Mouse (Mus musculus): ENCODE measurements at regions not wholly inside any gene's neighbourhood (a gene's known extent, or its start where the extent isn't known, plus 50 kb on each side); places are given as distances from the start of the nearest gene placed in this dataset.

- 80% methylated on average over 6 of the region's 6 CpGs for WGBS
Observed at GRCm38 (mm10) chr3:35219394-35219793, 534.5 kb upstream of the Atp11b start.

DNA sequence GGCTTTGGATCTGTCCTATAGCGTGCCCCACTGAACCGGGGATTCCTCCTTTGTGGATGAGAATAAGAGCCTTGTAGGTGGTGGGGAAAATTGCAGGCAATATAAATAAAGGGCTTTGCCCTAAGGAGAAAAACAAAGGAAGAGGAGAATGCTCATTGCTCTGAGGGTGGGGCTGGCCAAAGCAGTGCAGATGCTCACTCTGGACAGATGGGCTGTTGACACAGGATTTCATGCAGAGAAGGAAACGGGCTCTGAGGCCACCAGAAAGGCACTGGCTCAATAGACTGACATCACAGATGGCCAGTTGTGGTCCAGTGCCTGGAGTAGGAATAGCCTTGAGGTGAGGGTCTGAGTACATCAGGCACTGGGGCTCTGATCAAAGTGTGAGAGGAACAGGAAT is 532.7 kb upstream of the Atp11b start:
- Histone ChIP-seq H3K9me3 (no peaks in the 10 kb centered on the region), H3K27me3 (replicated peaks) (no peaks in the 10 kb centered on the region), H3K4me3 (replicated peaks) (no peak overlapping the region), H3K4me1 (no peaks in the 10 kb centered on the region), H3K27ac (no peak overlapping the region), H3K36me3 (no peaks in the 10 kb centered on the region), H3K9ac (no peak overlapping the region), H3K4me2 (no peak overlapping the region)
- 74% methylated on average over 3 of the region's 3 CpGs for WGBS
- no peak for ATAC-seq (ENCODE audit: insufficient read depth, low FRiP score, low read depth)

More at GRCm38 (mm10) chr3:35219394-35219793, 534.5 kb upstream of the Atp11b start:
- Histone ChIP-seq H3K4me3 (replicated peaks) (no peak overlapping the region), H3K27me3 (replicated peaks) (no peaks in the 10 kb centered on the region), H3K27ac (no peak overlapping the region), H3K9ac (no peak overlapping the region), H3K4me1 (no peaks in the 10 kb centered on the region), H3K9me3 (no peaks in the 10 kb centered on the region), H3K36me3 (no peaks in the 10 kb centered on the region), H3K4me2 (no peak overlapping the region)
- no peak for ATAC-seq (ENCODE audit: insufficient read depth, low FRiP score, low read depth)

DNA sequence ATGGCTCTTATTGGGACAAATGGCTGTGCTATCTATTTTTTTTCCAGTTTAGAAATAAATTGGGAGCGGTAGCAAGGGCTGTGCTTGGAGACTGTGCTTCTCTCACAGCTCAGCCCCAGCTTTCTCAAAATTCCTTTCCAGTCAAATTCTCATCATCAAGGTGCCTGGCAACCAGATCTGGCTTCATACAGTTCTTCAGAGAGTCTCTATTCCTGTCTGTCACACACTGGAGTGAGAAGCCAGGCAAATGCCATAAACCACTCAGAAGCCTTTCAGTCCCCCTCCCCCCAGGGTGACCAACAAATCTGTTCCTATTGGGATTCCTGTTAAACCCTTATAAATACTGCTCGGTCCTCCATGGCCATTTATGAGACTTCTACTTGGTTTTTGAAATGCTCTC is 531.7 kb upstream of the Atp11b start:
- 59% methylated on average over 2 of the region's 2 CpGs for WGBS

GRCm38 (mm10) chr3:35225051-35225701 is 528.7 kb upstream of the Atp11b start:
- 9% methylated on average over 12 of the region's 12 CpGs for WGBS
- Histone ChIP-seq H3K36me3 (no peaks in the 10 kb centered on the region), H3K9ac (no peak overlapping the region), H3K27me3 (replicated peaks) (no peaks in the 10 kb centered on the region), H3K4me3 (replicated peaks) (peak overlapping the region; percentile 8; the same call in 1 of the 2 replicates), H3K4me1 (no peaks in the 10 kb centered on the region), H3K9me3 (no peaks in the 10 kb centered on the region), H3K4me2 (peak overlapping the region; percentile 39), H3K27ac (no peak overlapping the region)
- peak; percentile 77; the same call in 1 of the 2 replicates for ATAC-seq (ENCODE audit: insufficient read depth, low FRiP score, low read depth)

More for the DNA sequence above, 531.7 kb upstream of the Atp11b start:
- Histone ChIP-seq H3K4me1 (no peaks in the 10 kb centered on the region), H3K9me3 (no peaks in the 10 kb centered on the region), H3K27ac (no peak overlapping the region), H3K36me3 (no peaks in the 10 kb centered on the region), H3K4me2 (no peak overlapping the region), H3K27me3 (replicated peaks) (no peaks in the 10 kb centered on the region), H3K4me3 (replicated peaks) (no peak overlapping the region), H3K9ac (no peak overlapping the region)
- ATAC-seq (ENCODE audit: insufficient read depth, low FRiP score, low read depth): no peak

GRCm38 (mm10) chr3:35225774-35226365 is 528.0 kb upstream of the Atp11b start:
- Histone ChIP-seq H3K4me2 (no peak overlapping the region), H3K9ac (no peak overlapping the region), H3K4me1 (no peaks in the 10 kb centered on the region), H3K36me3 (no peaks in the 10 kb centered on the region), H3K9me3 (no peaks in the 10 kb centered on the region), H3K27me3 (replicated peaks) (no peaks in the 10 kb centered on the region), H3K4me3 (replicated peaks) (no peak overlapping the region), H3K27ac (no peak overlapping the region; the same call in 1 of the 2 replicates)
- 40% methylated on average over 3 of the region's 3 CpGs for WGBS
- ATAC-seq (ENCODE audit: insufficient read depth, low FRiP score, low read depth): no peak; the same call in 1 of the 2 replicates

- Histone ChIP-seq H3K4me3 (replicated peaks) (no peak overlapping the region), H3K4me1 (no peaks in the 10 kb centered on the region), H3K9me3 (no peaks in the 10 kb centered on the region), H3K27me3 (replicated peaks) (no peaks in the 10 kb centered on the region), H3K4me2 (no peak overlapping the region), H3K36me3 (no peaks in the 10 kb centered on the region), H3K27ac (no peak overlapping the region), H3K9ac (no peak overlapping the region)
- 75% methylated on average over 10 of the region's 10 CpGs for WGBS
- no peak for ATAC-seq (ENCODE audit: insufficient read depth, low FRiP score, low read depth)
Observed at GRCm38 (mm10) chr3:35231158-35231928, 522.6 kb upstream of the Atp11b start.

GRCm38 (mm10) chr3:35232487-35232886 is 521.4 kb upstream of the Atp11b start:
- WGBS: 71% methylated on average over 1 of the region's 1 CpGs
- no peak overlapping the region for H3K9ac ChIP-seq
- no peaks in the 10 kb centered on the region for H3K27me3 ChIP-seq (replicated peaks)
- no peak overlapping the region for H3K27ac ChIP-seq
- no peaks in the 10 kb centered on the region for H3K4me1 ChIP-seq
- no peak overlapping the region for H3K4me2 ChIP-seq
- no peaks in the 10 kb centered on the region for H3K36me3 ChIP-seq
- no peak for ATAC-seq (ENCODE audit: insufficient read depth, low FRiP score, low read depth)
- no peaks in the 10 kb centered on the region for H3K9me3 ChIP-seq
- no peak overlapping the region for H3K4me3 ChIP-seq (replicated peaks)

- H3K9ac ChIP-seq: no peak overlapping the region
- ATAC-seq (ENCODE audit: insufficient read depth, low FRiP score, low read depth): no peak
- no peaks in the 10 kb centered on the region for H3K27me3 ChIP-seq (replicated peaks)
- 69% methylated on average over 3 of the region's 3 CpGs for WGBS
- no peaks in the 10 kb centered on the region for H3K9me3 ChIP-seq
- no peak overlapping the region for H3K27ac ChIP-seq
- no peaks in the 10 kb centered on the region for H3K36me3 ChIP-seq
- H3K4me2 ChIP-seq: no peak overlapping the region
- no peaks in the 10 kb centered on the region for H3K4me1 ChIP-seq
- no peak overlapping the region for H3K4me3 ChIP-seq (replicated peaks)
Observed at GRCm38 (mm10) chr3:35235066-35235465, 518.8 kb upstream of the Atp11b start.

DNA sequence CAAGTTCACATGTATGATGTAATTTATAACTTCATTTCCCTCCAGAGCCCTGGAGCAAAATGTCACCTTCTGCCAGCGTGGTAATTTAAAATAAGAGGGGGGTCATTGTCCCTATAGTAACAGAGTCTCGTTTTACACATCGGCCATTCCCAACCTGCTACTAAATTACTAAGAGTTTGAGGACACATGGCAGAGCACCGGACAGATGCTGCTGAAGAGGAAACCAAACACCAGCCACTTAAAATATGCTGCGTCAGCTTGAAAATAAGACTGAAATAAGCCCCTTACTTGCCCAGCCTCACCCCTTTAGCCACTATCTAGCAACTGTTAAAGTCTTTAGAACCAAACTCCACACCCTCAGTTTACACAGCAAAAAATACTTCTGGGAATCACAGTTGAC is 518.1 kb upstream of the Atp11b start:
- H3K4me3 ChIP-seq (replicated peaks): no peak overlapping the region
- 49% methylated on average over 5 of the region's 5 CpGs for WGBS
- no peak overlapping the region for H3K9ac ChIP-seq
- no peaks in the 10 kb centered on the region for H3K9me3 ChIP-seq
- no peaks in the 10 kb centered on the region for H3K4me1 ChIP-seq
- H3K27me3 ChIP-seq (replicated peaks): no peaks in the 10 kb centered on the region
- no peak for ATAC-seq (ENCODE audit: insufficient read depth, low FRiP score, low read depth)
- no peaks in the 10 kb centered on the region for H3K36me3 ChIP-seq
- H3K27ac ChIP-seq: no peak overlapping the region
- no peak overlapping the region for H3K4me2 ChIP-seq

- H3K4me3 ChIP-seq (replicated peaks): no peak overlapping the region
- no peak overlapping the region for H3K4me2 ChIP-seq
- no peaks in the 10 kb centered on the region for H3K27me3 ChIP-seq (replicated peaks)
- H3K9ac ChIP-seq: no peak overlapping the region
- H3K9me3 ChIP-seq: no peaks in the 10 kb centered on the region
- WGBS: 76% methylated on average over 6 of the region's 6 CpGs
- H3K4me1 ChIP-seq: peaks cover 1% of the 10 kb centered on the region; the same call in 1 of the 2 replicates
- no peaks in the 10 kb centered on the region for H3K36me3 ChIP-seq
- no peak overlapping the region for H3K27ac ChIP-seq
- ATAC-seq (ENCODE audit: insufficient read depth, low FRiP score, low read depth): no peak
Observed at GRCm38 (mm10) chr3:35237342-35237741, 516.6 kb upstream of the Atp11b start.

DNA sequence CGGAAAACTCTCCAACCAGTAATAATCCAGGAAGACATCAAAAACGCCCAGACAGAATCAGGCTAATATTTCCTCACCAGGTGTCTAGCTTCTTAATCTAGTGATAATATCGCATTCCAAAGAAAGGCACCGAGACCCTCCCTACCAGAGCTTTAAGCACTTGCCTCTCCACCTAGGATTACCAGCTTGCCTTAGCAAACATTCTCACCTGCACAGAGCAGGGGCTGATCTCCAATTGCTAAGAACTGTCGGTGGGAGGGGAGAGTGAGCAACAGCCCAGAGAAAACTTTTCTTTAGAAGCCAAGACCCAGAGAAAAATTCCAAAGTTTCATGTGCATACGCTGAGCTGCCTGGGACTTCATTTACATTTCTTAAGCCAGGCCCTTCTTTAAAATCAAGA is 511.6 kb upstream of the Atp11b start:
- Histone ChIP-seq H3K27me3 (replicated peaks) (no peaks in the 10 kb centered on the region), H3K4me3 (replicated peaks) (no peak overlapping the region), H3K4me2 (no peak overlapping the region), H3K9ac (no peak overlapping the region), H3K36me3 (no peaks in the 10 kb centered on the region), H3K4me1 (peaks cover 8% of the 10 kb centered on the region; the same call in 1 of the 2 replicates), H3K9me3 (no peaks in the 10 kb centered on the region), H3K27ac (no peak overlapping the region)
- 30% methylated on average over 6 of the region's 6 CpGs for WGBS
- no peak for ATAC-seq (ENCODE audit: insufficient read depth, low FRiP score, low read depth)

GRCm38 (mm10) chr3:35242871-35243529 is 510.9 kb upstream of the Atp11b start:
- H3K4me1 ChIP-seq: peaks cover 8% of the 10 kb centered on the region; the same call in 1 of the 2 replicates
- 77% methylated on average over 10 of the region's 10 CpGs for WGBS
- H3K9ac ChIP-seq: no peak overlapping the region
- H3K27ac ChIP-seq: no peak overlapping the region
- no peak for ATAC-seq (ENCODE audit: insufficient read depth, low FRiP score, low read depth)
- no peak overlapping the region for H3K4me2 ChIP-seq
- no peaks in the 10 kb centered on the region for H3K36me3 ChIP-seq
- no peak overlapping the region for H3K4me3 ChIP-seq (replicated peaks)
- no peaks in the 10 kb centered on the region for H3K27me3 ChIP-seq (replicated peaks)
- H3K9me3 ChIP-seq: no peaks in the 10 kb centered on the region

All from stomach, embryonic 15.5 days (tissue).